Mouse (Mus musculus) heart, postnatal 25 days (tissue): ENCODE measurements around the gene Pheta1. TPM values are rescaled to one million over a fixed set of nuclear protein-coding genes. Genes with fewer than 3 reads are reported as not detected.
"Not testable (repeated sequence)": the region's sequence is repeated elsewhere in the genome, so short reads cannot be mapped to it uniquely, and the experiment has no call there.

Experiments used
- DNase-seq: peaks from one replicate; pipeline ENCODE4 v3.0.0; 2022; ENCODE audit warnings: low spot score
- intact Hi-C: fragments of 180-260 bp; cut with DNase I; formaldehyde crosslinking; loops from one replicate; pipeline ENCODE4 v1.15.1; 2025
- total RNA-seq, 2 experiments: library from RNA; stranded (reverse); gene quantifications; 2 replicates each; pipeline ENCODE4 v1.2.3; 2021

Gene Pheta1
- total RNA-seq, 2 experiments from 2014 or later = 12.2 to 13.2 TPM

- no peak for DNase-seq
- intact Hi-C loops = loop anchor here (5.0 to 10.0 kb wide), 2 partner anchors 47 to 129 kb away; partner anchors contain the start of gene Atxn2
Measured at GRCm38 (mm10) chr5:121841516-121841915, 7.3 kb upstream of the Pheta1 start.

DNA sequence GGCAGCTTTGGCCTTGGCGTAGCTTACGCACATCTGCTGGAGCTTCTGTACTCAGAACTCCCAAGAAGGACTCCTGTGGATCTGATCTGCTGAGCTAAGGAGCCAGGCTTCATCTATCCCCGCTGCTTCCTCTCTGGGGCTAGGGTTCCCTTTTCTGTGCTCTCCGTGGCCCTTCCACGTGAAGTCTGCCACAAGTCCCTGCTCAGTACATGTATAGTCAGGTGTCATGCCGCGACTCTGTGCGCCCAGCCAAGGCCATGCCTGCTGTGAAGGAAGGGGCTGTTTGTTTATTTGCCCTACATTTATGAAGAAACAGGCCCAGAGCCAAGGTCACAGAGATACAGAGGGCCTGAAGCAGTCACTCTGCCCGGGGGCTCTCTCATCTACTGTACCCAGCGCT lies 6.8 kb upstream of the Pheta1 start:
- intact Hi-C loops = loop anchor here (1.0 to 10.0 kb wide), 3 partner anchors 27 to 130 kb away; partner anchors contain the start of gene Atxn2
- no peak for DNase-seq

- peak; percentile 70 for DNase-seq
- intact Hi-C loops = loop anchor here (1.0 to 10.0 kb wide), 3 partner anchors 27 to 130 kb away; partner anchors contain the start of gene Atxn2
Measured at GRCm38 (mm10) chr5:121842665-121843118, 6.1 kb upstream of the Pheta1 start.

GRCm38 (mm10) chr5:121843138-121843905 lies 5.5 kb upstream of the Pheta1 start:
- no peak for DNase-seq
- intact Hi-C loops = loop anchor here (5.0 to 10.0 kb wide), 2 partner anchors 49 to 131 kb away; partner anchors contain the start of gene Atxn2

GRCm38 (mm10) chr5:121845361-121845760 lies 3.4 kb upstream of the Pheta1 start:
- DNase-seq = no peak

DNA sequence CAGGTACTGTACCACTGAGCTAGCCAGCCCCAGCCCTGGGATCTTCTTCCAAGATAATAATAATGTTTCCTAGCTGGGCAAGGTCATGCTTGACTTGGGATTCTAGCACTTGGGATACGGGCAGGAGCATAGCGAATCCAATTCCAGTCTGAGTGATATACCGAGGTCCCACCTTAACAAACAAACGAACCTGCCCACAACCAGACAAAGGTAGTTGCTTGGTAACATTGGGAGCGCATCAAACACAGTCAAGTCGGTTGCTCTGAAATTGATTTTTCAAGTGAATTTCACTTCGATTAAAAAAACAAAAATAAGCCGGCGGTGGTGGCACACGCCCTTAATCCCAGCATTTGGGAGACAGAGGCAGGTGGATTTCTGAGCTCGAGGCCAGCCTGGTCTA lies 2.5 kb upstream of the Pheta1 start:
- DNase-seq = no peak

More at GRCm38 (mm10) chr5:121845361-121845760, 3.4 kb upstream of the Pheta1 start:
- intact Hi-C loops = loop anchor here (10.0 kb wide), 1 partner anchor 51 kb away; no protein-coding TSS in a partner anchor

DNA sequence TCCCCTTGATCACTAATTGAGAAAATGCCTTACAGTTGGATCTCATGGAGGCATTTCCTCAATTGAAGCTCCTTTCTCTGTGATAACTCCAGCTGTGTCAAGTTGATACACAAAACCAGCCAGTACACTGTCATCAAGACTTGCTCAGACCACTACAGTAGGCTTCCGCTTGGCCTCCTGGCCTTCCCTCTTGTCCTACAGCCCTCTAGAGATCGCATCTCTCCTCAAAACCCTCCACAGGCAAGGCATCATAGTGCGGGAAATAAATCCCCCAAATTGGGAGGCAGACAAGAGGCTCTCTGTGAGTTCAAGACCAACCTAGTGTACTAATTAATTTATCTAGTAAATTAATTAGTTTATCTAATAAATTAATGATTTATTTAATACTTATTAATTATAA lies 1.5 kb upstream of the Pheta1 start:
- DNase-seq = not testable (repeated sequence)
- intact Hi-C loops = loop anchor here (10.0 kb wide), 1 partner anchor 52 kb away; no protein-coding TSS in a partner anchor

More for the DNA sequence above, 2.5 kb upstream of the Pheta1 start:
- intact Hi-C loops = loop anchor here (10.0 kb wide), 1 partner anchor 52 kb away; no protein-coding TSS in a partner anchor

DNA sequence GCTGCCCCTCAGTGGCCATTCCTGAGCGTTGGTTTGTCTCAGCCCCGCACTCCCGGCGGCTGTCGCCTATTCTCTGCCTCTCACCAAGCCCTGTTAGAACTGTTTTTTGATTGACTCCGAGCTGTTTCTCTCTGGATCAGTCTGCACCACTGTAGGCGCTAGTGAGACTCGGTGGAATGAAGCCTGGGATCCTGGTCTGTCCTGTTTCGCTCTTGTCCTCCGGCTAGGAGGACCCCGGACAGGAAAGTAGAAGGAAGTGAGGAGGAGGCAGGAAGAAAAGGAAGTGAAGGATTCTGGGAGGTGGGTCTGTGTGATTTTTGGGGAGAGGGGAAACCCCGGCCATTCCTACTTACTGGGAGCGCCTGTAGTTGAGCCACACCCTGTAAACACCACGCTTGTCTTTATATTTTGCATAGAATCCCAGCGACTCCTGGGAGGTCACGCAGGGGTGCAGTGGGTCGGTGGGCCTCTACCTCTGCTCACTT lies 707 bp upstream of the Pheta1 start:
- DNase-seq = no peak
- intact Hi-C loops = loop anchor here (10.0 kb wide), 1 partner anchor 53 kb away; no protein-coding TSS in a partner anchor

GRCm38 (mm10) chr5:121849478-121850349 lies 930 bp downstream of the Pheta1 start:
- no peak for DNase-seq
- intact Hi-C loops = loop anchor here (10.0 kb wide), 1 partner anchor 55 kb away; no protein-coding TSS in a partner anchor

- no peak for DNase-seq
- intact Hi-C loops = loop anchor here (2.0 kb wide), 1 partner anchor 17 kb away; no protein-coding TSS in a partner anchor
Measured at GRCm38 (mm10) chr5:121853368-121854051, 4.7 kb downstream of the Pheta1 start.

GRCm38 (mm10) chr5:121854768-121855167 lies 6.0 kb downstream of the Pheta1 start:
- DNase-seq = no peak
- intact Hi-C loops = no loop called here

DNA sequence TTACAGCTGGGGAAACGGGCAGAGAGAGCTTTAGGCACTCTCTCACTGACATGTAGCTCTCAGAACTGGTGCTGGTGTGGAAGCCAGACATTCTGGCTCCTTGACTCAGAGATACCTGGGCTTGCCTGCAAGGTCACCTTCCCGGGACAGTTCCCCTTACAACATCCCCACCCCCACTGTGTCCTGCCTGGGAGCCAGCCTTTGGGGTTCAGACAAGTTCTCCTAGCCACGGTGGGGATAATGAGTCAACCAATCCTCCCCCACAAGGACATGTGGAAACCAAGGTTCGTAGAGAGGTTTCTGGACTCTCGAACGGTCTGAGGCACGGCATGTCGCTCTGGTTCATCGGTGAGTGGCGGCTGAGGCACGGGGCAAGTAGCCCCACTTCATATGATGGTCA lies 8.0 kb downstream of the Pheta1 start:
- no peak for DNase-seq
- intact Hi-C loops = no loop called here

- intact Hi-C loops = no loop called here
- DNase-seq = no peak
Measured at GRCm38 (mm10) chr5:121858427-121858826, 9.6 kb downstream of the Pheta1 start.

DNA sequence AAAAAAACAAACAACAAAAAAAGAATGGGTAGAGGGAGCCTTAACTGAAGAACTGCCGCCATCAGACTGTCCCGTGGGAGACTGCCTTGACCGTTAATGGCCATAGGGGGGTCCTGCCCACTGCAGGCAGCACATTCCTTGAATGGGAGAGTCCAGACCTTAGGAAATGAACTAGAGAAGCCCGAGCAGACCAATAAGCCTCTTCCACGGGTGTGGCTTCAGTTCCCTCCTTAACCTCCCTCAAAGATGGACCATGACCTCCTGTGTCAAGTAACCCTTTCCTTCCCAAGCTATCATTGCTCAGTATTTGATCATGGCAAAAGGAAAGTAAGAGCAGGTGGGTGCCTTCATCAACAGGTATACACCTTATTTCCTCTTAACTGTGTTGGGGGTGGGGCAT lies 13.2 kb downstream of the Pheta1 start:
- intact Hi-C loops = no loop called here
- no peak for DNase-seq

DNA sequence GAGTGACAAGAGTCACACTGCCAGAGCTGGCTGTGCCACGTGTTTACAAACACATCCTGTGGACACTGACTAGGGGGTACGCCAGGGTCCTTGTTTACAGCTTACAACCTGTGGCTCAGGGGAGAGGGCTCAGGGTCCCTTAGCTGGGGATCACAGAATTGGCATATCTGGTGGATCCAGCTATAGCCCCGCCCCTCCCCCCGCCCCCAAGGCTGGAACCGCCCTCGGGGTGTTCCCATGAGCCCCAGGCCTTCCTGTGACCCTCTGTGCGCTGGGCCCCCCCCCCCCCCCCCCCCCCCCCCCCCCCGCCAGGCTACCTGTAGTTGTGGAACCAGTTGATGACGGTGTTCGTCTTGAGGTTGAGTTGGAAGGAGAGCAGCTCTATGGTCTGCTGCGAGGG lies 15.5 kb downstream of the Pheta1 start:
- intact Hi-C loops = no loop called here
- no peak for DNase-seq

DNA sequence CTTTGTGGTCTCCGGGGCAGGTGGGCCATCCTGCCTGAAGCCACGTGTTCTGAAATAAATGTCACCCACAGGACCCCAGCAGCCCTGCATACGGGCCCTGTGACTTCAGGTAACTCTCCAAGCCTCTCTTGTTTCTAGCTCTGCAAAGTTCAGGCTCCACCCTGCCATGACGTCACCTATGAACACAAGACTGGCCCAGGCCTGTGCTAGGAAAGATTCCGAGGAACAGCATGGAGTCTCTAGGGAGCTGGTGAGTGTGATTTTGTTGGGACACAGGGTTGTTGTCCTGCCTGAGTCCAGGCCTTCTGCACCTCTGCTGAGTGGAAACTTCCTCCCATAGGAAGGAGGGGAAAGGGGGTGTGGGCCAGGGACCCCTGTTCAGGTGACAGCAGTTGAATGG lies 19.2 kb downstream of the Pheta1 start:
- no peak for DNase-seq

GRCm38 (mm10) chr5:121870832-121871231 lies 22.0 kb downstream of the Pheta1 start:
- no peak for DNase-seq
- intact Hi-C loops = loop anchor here (2.0 kb wide), 1 partner anchor 18 kb away; no protein-coding TSS in a partner anchor

More for the DNA sequence above, 19.2 kb downstream of the Pheta1 start:
- intact Hi-C loops = no loop called here

DNA sequence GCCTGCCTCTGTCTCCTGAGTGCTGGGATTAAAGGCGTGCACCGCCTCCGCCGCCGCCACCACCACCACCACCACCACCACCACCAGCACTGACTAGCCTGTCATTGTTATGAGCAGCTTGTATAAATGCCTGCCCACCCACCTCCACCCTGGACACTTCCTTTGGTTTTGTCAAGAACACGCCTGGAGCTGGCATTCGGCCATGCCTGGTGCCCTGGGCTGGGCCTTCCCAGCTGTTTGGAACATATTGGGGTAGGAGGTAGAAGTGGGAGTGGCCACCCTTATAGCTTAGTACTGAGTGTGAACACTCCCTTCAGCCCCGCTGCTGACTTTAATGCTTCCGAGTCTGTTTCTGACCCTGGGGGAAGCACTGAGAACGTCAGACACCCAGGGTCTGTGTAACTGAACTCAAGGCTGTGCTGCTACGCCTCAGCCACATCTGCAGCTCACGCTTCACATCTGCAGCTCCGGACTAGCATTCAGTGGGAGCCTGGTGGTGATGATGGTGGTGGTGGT lies 22.8 kb downstream of the Pheta1 start:
- intact Hi-C loops = loop anchor here (1.0 to 2.0 kb wide), 3 partner anchors 19 to 218 kb away; no protein-coding TSS in a partner anchor
- DNase-seq = no peak

- peak; percentile 55 for DNase-seq
- intact Hi-C loops = loop anchor here (1.0 kb wide), 2 partner anchors 186 to 217 kb away; no protein-coding TSS in a partner anchor
Measured at GRCm38 (mm10) chr5:121872158-121872557, 23.4 kb downstream of the Pheta1 start.
